Mouse (Mus musculus): ENCODE results near the gene Cacna1c.
"Not testable (repeated sequence)": the region's sequence is repeated elsewhere in the genome, so short reads cannot be mapped to it uniquely, and the experiment has no call there.

Cacna1c gene

GRCm38 (mm10) chr6:118641671-118642325, 554.4 kb downstream of the Cacna1c start:
- no peak for DNase-seq

- DNase-seq = no peak
These were observed 556.4 kb downstream of the Cacna1c start for GRCm38 (mm10) chr6:118639816-118640215.

DNA sequence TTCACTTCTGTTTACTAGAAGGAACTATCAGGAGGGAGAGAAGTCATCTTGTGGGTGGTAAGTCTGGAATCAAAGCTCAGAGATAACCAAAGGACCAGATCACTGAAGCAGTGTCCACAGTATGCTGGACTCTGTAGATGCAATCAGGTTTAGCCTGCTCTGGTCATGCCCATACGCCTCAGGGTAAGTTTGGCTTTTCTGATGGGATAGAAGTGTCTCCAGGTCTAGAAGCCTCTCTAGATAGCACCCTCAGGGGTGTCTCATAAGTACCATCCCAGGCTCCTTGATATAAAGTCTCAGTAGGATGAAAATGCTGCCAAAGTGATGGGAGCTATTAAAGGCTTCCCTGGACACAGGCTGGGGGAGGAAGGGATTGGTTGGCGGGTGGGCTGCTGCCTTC, 557.3 kb downstream of the Cacna1c start:
- DNase-seq = no peak

DNA sequence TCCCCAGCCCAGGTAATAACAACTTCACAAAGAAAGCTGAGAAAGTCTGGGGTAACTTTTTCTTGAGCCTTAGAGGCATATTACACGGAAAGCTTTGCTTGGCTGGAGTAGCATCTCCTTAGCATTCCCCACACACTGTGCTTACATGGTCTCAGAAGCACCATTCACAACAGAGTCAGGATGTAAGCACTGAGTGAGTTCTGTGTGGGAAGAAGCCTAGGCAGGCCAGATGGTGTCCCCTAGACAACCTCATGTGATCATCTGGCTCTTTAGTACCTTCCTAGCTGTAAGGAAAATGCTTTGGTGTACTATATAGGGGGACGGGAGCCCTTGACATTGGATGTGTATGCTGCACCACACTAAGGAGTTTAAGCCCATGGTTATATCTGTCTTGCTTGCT, 563.7 kb downstream of the Cacna1c start:
- no peak for DNase-seq

GRCm38 (mm10) chr6:118630006-118630405, 566.2 kb downstream of the Cacna1c start:
- peak in 1 of 2 experiments; percentile 2 for DNase-seq

GRCm38 (mm10) chr6:118626246-118626645, 570.0 kb downstream of the Cacna1c start:
- no peak for DNase-seq

DNA sequence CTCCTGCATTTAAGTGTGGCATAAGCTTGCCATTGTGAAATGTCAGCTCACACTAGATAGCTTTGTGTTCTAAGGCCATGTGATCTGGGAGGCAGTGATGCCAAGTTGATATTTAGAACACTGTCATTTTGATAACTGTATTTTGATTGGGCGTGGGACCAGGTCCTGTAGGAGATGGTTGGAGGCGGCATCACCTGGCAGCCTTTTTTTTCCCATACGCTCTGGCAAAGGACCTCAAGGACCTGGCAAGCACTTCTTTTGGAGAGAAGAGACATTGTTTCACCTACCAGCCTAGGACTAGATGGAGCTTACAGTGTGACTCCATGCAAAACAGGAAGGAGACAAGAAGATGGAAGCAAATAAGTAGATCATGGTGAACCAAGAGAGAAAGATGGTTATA, 572.6 kb downstream of the Cacna1c start:
- DNase-seq = no peak

- no peak for DNase-seq
These were observed 574.4 kb downstream of the Cacna1c start for GRCm38 (mm10) chr6:118621866-118622265.

- no peak for DNase-seq
These were observed 574.8 kb downstream of the Cacna1c start for GRCm38 (mm10) chr6:118621406-118621805.

- DNase-seq = peak in 1 of 2 experiments; percentile 7
These were observed 587.3 kb downstream of the Cacna1c start for GRCm38 (mm10) chr6:118608906-118609305.

DNA sequence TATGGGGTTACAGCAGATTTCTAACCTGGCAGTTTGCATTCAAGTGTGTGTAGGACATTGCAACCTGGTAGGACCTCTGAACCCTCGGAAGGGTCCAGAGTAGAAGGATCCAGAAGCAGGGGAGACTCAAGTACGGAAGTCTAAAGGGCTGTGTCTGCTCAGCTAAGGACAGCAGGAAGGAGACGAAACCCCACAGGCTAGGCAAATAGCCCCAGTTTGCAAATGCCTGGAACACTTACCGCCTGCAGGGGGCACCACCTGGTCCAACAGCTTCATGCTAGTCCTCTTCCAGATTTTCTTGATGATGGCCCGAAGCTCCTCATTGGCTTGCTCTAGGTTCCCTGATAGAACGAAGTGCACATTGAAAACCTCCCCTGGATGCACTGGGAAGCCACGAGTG, 590.2 kb downstream of the Cacna1c start:
- DNase-seq = no peak

DNA sequence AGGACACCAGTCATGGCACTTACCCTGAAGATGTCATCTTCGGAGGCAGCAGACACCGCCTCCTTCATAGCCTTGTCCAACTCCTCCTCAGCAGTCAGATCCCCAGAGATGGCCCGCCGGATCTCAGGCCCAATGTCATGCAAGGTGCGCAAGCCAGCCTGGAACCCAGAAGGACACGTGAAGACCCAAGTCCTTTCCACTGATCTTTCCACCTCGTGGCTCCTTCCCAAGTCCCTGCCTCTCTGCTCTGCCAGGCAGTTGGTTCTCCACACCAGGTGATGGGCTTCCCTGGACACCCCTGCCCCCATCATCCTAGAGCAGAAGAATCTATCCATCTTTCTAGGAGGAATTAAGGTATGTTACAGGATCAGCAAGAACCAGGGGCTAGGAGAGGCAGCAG, 592.4 kb downstream of the Cacna1c start:
- no peak for DNase-seq

- DNase-seq = no peak
These were observed 600.5 kb downstream of the Cacna1c start for GRCm38 (mm10) chr6:118595681-118596055.

GRCm38 (mm10) chr6:118594833-118595680, 601.2 kb downstream of the Cacna1c start:
- DNase-seq = no peak

DNA sequence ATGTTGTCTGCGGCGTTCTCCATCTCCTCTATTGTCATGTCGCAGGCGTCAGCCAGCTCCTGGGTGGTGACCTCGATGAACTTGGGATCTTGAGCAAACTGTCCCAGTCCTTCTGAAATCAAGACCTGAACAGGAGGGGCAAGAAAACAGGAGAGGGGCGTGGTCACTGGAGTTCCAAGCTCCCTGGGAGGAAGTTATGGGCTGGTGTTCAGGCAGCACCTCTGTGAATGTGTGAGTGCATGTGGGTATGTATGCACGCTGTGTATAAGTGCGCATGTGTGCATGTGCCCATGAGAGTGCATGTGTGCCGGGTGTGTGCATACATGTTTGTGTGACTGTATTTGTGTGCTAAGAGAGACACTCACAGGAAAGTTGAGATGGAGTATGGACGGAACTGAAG, 602.1 kb downstream of the Cacna1c start:
- no peak for DNase-seq

GRCm38 (mm10) chr6:118593377-118594061, 602.7 kb downstream of the Cacna1c start:
- DNase-seq = peak; percentile 41 to 49

- DNase-seq = no peak
These were observed 603.4 kb downstream of the Cacna1c start for GRCm38 (mm10) chr6:118592662-118593376.

GRCm38 (mm10) chr6:118578741-118579140, 617.5 kb downstream of the Cacna1c start:
- not testable (repeated sequence) for DNase-seq

DNA sequence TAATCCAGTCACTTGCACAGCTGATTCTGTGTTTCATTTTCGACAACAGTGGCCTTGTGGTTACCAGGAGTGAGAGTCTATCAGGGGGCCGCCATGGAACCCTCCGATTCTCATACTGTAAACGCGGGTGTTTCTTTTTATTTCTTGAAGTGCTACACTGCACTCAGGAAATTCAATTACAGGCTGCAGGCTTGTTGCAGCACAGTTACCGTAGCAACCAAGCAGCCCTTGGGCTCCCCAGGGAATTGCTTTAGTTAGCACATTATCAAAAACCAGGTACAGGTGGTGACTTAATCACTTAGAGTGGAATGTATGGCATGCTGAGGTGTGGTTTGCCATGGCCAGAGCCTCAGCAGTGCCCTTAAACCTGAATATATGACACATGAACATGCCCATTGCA, 621.9 kb downstream of the Cacna1c start:
- DNase-seq = no peak

- DNase-seq = no peak
These were observed 628.4 kb downstream of the Cacna1c start for GRCm38 (mm10) chr6:118567816-118568215.

DNA sequence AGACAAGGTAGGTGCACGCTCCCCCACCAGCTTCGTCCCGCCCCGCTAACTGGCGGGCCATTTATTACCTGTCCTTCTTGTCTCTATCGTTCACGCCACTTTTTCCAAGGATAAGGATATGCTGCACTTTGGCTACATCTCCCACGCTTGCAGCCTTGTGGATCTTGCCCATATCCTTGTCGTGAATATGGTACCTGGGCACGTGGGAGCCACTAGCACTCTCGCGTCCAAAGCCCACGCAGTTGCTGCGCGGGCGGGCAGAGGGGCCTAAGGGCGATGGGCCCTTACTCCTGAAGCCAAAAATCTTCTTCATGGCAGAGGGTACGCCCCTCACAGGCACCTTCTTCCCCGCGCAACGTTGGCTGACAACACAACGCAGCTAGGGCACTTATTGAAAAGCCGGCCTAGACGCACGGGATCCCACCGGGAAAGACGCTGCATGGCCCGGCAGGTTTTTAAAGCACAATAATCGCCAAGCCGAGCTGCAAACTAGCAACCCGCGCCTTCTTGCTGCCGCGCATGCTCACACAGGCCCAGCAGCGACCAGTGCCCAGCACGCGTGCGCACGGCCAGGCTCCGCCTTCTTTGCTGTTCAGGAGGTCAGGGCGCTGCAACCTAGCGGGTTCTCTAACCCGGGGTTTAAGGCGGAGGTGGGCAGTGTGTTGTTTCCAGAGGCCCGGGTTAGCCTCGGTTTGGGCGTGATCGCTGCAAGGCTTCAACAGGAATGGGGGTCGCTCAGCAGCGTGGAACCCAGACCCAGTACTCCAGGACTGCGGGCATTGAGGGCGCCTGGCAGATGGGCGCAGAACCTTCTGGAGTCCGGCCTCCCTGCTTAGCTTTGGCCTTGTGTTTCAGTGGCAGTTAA, 634.2 kb downstream of the Cacna1c start, which contains the start of gene Ankrd26:
TSS of gene Ankrd26 (minus strand) at position 482 of the 865 bp plus-strand sequence.
- DNase-seq = peak; percentile 94 to 95

GRCm38 (mm10) chr6:118561225-118561624, 635.0 kb downstream of the Cacna1c start:
- DNase-seq = no peak

Measured in lung, postnatal 4 days (tissue).